Mouse (Mus musculus) E14TG2a.4 (cell line): Measurements from ENCODE around the gene Sept12.

ENCODE experiments used
- CTCF ChIP-seq: conservative IDR thresholded peaks from 2 replicates; pipeline ENCODE4 v1.5.1; 2014; ENCODE audit warnings: low read length
- POU5F1 ChIP-seq: IDR thresholded peaks from 2 replicates; pipeline ENCODE4 v1.6.1; 2014; ENCODE audit warnings: low read length, borderline replicate concordance

DNA sequence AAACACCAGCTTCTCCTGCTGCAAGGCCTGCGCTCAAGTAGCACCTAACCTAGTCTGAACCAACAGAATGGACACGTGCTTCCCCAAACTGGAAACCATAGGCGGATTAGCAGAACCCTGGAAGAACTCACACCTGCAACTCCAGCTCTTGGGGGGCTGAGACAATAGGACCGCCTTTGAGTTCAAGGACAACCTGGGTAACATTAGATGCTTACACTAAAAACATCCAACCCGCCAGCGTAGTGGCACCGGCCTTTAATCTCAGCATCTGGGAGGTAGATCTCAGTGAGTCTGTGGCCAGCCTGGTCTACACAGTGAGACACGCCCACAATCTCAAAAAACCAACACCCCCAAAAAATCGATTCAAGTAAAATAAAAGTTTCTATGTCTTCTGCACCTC is 34.3 kb downstream of the Sept12 start:
- TF ChIP-seq CTCF (no peak), POU5F1 (no peak)
